Mouse (Mus musculus) embryo, embryonic 10.5 days (tissue): ENCODE results near the gene Nfix.

ENCODE experiments used
- DNase-seq: peaks from one replicate; pipeline ENCODE4 v3.0.0-alpha.2; 2015; ENCODE audit warnings: low spot score

Nfix gene

GRCm38 (mm10) chr8:84797971-84798370, 2.2 kb downstream of the Nfix start:
- no peak for DNase-seq

GRCm38 (mm10) chr8:84797256-84797797, 2.8 kb downstream of the Nfix start:
- no peak for DNase-seq

- no peak for DNase-seq
Measured at GRCm38 (mm10) chr8:84794486-84794885, 5.7 kb downstream of the Nfix start.

- no peak for DNase-seq
Measured at GRCm38 (mm10) chr8:84793791-84794485, 6.2 kb downstream of the Nfix start.

DNA sequence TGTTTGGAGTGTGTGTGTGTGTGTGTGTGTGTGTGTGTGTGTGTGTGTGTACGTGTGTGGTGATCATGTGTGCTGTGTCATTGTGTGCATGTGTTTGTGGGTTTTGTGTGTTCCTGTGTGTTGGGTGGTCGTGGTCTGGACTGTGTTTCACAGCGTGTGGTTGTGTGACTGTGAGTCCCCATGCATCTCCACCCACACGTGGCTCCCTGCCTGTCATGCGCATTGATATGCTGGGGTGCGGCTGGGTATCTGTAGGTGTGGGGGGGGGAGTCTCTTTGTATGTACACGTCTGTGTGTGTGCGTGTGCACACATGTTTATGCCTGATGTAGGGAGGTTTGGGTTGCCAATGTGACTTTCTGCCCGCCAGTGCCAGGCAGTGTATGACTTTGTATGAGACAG, 7.0 kb downstream of the Nfix start:
- no peak for DNase-seq

GRCm38 (mm10) chr8:84792429-84792947, 7.7 kb downstream of the Nfix start:
- no peak for DNase-seq

DNA sequence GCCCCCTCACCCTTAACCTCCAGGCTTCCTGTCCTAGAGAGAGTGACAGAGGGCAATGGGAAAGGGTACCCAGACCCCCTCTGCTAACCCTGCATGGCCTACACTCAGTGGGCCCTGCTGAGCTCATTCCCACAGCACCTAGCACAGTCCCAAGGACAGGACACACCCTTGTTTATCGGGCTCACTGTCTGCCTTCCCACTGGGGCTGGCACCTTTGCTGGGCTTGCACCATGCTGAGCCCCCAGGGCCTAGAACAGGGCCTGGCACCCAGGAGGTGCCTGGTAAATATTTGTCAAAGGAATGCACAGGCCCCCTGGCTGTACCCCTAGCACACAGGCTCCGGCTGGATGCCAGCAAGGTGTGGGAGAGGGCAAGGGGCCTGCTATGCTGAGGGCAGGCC, 9.6 kb downstream of the Nfix start:
- no peak for DNase-seq

DNA sequence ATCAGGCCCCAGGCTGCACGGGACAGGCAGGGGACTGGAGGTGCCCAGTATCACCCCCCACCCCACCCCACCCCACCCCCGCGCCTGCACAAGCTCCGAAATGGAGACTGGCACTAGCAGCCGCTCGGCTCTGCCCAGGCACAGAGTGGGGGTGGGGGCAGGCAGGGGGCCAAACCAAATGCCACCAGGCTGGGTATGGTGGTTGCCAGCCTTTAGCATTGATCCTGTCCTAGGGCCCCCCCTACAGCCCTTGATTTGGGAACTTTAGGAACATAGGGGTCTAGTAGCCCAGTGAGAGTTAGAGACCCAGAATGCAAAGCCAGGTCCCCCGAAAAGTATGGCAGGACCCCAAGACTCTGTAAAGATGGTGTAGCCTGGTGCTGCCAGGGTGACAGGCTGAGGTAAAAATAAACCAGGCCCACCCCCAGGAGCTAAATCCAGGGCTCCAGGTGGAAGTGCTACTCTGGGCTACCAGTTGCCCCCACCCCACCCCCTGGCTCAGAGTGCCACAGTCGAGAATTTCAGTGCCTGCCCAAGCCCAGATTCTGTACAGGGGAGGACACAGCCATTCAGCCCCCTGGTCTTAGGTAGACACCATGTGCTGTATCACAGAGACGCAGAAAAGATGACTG, 10.2 kb downstream of the Nfix start:
- DNase-seq = no peak

DNA sequence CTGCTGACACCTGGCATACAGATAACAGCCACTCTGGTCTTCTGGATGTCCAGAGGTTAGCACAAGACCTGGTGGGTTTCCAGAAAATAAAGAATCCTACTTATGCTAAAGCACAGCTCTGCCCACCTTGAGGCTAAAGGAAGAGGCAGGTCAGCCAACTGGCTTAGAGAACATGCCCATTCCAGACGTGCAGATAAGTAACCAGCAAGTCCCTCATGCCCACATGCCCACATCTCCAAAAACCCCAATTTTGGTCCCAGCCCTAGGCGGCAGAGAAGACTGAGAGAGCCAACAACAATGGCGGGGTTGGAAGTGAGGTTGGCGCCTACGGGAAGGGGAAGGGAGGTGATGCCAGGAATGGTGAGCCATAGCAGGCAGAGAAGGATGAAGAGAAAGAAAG, 10.8 kb downstream of the Nfix start:
- DNase-seq = no peak

DNA sequence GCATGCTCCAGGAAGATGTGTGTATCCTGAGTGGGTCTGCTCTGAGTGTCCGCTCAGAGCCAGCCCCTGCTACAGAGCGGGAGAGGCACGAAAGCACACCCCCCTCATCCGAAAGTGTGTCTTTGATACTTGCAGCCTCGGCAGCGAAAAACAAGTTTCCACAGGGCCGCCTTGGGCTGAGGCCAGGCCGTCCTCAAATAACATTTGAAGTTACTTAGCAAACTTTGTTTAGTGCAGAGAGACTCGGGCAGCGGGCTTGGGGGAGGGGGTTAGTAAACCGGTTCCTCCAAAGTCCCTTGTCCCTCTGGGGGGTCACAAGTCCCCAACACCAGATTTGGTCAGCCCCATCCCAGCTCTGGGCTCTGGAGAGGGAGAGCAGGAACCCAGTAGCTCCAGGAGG, 11.2 kb downstream of the Nfix start:
- DNase-seq = no peak

GRCm38 (mm10) chr8:84787523-84788302, 12.4 kb downstream of the Nfix start:
- no peak for DNase-seq

- DNase-seq = peak; percentile 14
Measured at GRCm38 (mm10) chr8:84786801-84787467, 13.2 kb downstream of the Nfix start.

DNA sequence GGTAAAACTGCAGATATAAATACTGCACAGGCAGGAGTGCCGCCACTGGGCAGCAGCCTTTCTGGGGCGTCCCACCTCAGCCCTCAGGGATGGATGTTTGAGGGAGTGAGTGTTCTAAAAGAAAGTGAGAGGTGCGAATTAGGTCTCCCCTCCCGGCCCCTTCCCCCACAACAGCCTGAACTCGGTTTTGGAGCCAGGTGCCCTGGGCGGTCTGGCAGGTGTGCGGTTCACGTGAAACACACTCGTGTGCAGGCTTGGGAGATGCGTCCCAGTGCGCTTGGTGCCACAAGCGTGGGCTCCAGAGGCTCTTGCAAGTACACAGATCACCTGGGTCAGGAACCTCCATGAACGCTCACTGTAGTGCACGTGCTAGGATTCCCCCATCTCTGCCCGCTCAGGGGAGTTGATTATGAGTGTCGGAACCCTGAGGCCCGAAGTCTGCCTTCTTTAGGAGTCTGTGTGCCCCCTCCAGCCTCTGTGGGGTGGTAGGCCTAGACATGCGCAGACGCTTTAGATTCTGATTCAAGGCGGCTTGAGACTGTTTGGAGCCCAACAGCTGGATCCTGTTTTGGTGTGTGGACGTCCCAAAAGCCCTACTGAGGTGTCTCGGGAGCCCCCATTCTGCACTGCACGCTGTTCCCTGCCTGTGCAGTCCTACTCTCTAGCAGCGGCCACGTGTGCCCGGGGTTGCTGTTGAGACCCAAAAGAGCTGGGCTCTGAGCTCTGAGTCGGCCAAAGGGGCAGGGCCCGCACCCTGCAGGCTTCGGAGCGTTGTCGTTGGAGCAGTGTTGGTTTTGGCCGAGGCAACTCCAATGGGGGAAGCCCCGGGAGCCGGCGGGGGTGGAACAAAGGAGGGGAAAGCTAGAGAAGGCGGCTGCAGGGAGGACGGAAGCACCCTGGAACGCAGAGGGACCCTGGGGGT, 14.1 kb downstream of the Nfix start:
- DNase-seq = peak; percentile 24

- DNase-seq = peak; percentile 9
Measured at GRCm38 (mm10) chr8:84785506-84785755, 14.7 kb downstream of the Nfix start.

- peak; percentile 42 for DNase-seq
Measured at GRCm38 (mm10) chr8:84784681-84785505, 15.3 kb downstream of the Nfix start.

- peak; percentile 46 for DNase-seq
Measured at GRCm38 (mm10) chr8:84783919-84784581, 16.1 kb downstream of the Nfix start.

DNA sequence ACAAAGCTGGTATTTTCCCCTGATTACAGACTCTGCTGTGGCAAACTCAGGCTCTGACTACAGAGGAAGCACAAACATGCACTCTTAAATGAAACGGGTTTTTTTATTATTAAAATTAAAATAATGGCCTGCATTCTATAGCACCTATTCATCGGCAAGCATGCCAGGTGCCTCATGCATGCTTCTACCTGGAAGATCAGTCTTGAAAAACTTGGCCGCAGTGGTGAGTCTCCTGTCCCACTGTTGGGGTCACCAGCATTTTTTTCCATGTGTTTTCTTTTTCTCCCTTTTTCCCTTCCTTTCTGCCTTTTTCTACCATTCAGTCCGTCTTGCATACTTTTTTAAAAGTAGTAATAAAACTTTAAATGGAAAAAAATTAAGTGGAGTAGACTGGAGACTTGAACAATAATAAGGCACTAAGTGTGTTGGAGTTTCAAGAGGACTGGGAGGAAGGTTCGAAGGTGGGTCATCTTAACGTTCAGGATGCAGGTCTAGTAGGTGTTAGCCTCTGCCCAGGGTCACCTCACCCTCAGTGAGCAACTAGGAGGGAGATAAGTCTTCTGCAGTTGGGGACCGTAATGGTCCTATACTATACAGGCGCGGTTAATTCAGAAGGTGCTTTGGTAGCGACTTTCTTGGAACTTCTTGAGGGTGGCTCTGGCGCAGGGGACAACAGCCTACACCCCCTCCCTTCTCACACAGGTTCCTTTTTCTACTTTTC, 16.8 kb downstream of the Nfix start:
- DNase-seq = peak; percentile 52

- DNase-seq = no peak
Measured at GRCm38 (mm10) chr8:84782680-84783079, 17.5 kb downstream of the Nfix start.
